Mouse (Mus musculus): ENCODE measurements around the gene Ctse. TPM values are rescaled to one million over a fixed set of nuclear protein-coding genes. Genes with fewer than 3 reads are reported as not detected.

Ctse gene
- total RNA-seq, 1 experiment from 2014 or later = 16.7 TPM

- peak; percentile 32 for ATAC-seq (replicated peaks; ENCODE audit: insufficient number of reproducible peaks, low FRiP score, low TSS enrichment, poor library complexity, severe bottlenecking)
These were observed 52.3 kb downstream of the Ctse start for GRCm38 (mm10) chr1:131690435-131690834.

- peak; percentile 76 for ATAC-seq (replicated peaks; ENCODE audit: insufficient number of reproducible peaks, low FRiP score, low TSS enrichment, poor library complexity, severe bottlenecking)
These were observed 53.2 kb downstream of the Ctse start for GRCm38 (mm10) chr1:131691356-131691755.

GRCm38 (mm10) chr1:131695308-131695707 lies 57.2 kb downstream of the Ctse start:
- no peak for ATAC-seq (replicated peaks; ENCODE audit: insufficient number of reproducible peaks, low FRiP score, low TSS enrichment, poor library complexity, severe bottlenecking)

GRCm38 (mm10) chr1:131696325-131696724 lies 58.2 kb downstream of the Ctse start:
- ATAC-seq (replicated peaks; ENCODE audit: insufficient number of reproducible peaks, low FRiP score, low TSS enrichment, poor library complexity, severe bottlenecking) = no peak

GRCm38 (mm10) chr1:131698770-131699169 lies 60.7 kb downstream of the Ctse start:
- no peak for ATAC-seq (replicated peaks; ENCODE audit: insufficient number of reproducible peaks, low FRiP score, low TSS enrichment, poor library complexity, severe bottlenecking)

GRCm38 (mm10) chr1:131699642-131700041 lies 61.5 kb downstream of the Ctse start:
- ATAC-seq (replicated peaks; ENCODE audit: insufficient number of reproducible peaks, low FRiP score, low TSS enrichment, poor library complexity, severe bottlenecking) = no peak

- ATAC-seq (replicated peaks; ENCODE audit: insufficient number of reproducible peaks, low FRiP score, low TSS enrichment, poor library complexity, severe bottlenecking) = peak; percentile 89
These were observed 62.3 kb downstream of the Ctse start for GRCm38 (mm10) chr1:131700447-131700846.

GRCm38 (mm10) chr1:131701391-131701790 lies 63.3 kb downstream of the Ctse start:
- ATAC-seq (replicated peaks; ENCODE audit: insufficient number of reproducible peaks, low FRiP score, low TSS enrichment, poor library complexity, severe bottlenecking) = no peak

GRCm38 (mm10) chr1:131702094-131702766 lies 64.1 kb downstream of the Ctse start:
- 0 out of 2 replicates have a peak, but pooled peaks have one; percentile 28 for ATAC-seq (replicated peaks; ENCODE audit: insufficient number of reproducible peaks, low FRiP score, low TSS enrichment, poor library complexity, severe bottlenecking)

GRCm38 (mm10) chr1:131703482-131703881 lies 65.4 kb downstream of the Ctse start:
- peak; percentile 58 for ATAC-seq (replicated peaks; ENCODE audit: insufficient number of reproducible peaks, low FRiP score, low TSS enrichment, poor library complexity, severe bottlenecking)

GRCm38 (mm10) chr1:131708338-131708737 lies 70.2 kb downstream of the Ctse start:
- 0 out of 2 replicates have a peak, but pooled peaks have one; percentile 45 for ATAC-seq (replicated peaks; ENCODE audit: insufficient number of reproducible peaks, low FRiP score, low TSS enrichment, poor library complexity, severe bottlenecking)

GRCm38 (mm10) chr1:131711518-131711917 lies 73.4 kb downstream of the Ctse start:
- ATAC-seq (replicated peaks; ENCODE audit: insufficient number of reproducible peaks, low FRiP score, low TSS enrichment, poor library complexity, severe bottlenecking) = no peak

GRCm38 (mm10) chr1:131712386-131712785 lies 74.3 kb downstream of the Ctse start:
- 0 out of 2 replicates have a peak, but pooled peaks have one; percentile 45 for ATAC-seq (replicated peaks; ENCODE audit: insufficient number of reproducible peaks, low FRiP score, low TSS enrichment, poor library complexity, severe bottlenecking)

GRCm38 (mm10) chr1:131714388-131715337 lies 76.6 kb downstream of the Ctse start:
- no peak for ATAC-seq (replicated peaks; ENCODE audit: insufficient number of reproducible peaks, low FRiP score, low TSS enrichment, poor library complexity, severe bottlenecking)

- ATAC-seq (replicated peaks; ENCODE audit: insufficient number of reproducible peaks, low FRiP score, low TSS enrichment, poor library complexity, severe bottlenecking) = no peak
These were observed 81.0 kb downstream of the Ctse start for GRCm38 (mm10) chr1:131718952-131719694.

GRCm38 (mm10) chr1:131721989-131722388 lies 83.9 kb downstream of the Ctse start:
- ATAC-seq (replicated peaks; ENCODE audit: insufficient number of reproducible peaks, low FRiP score, low TSS enrichment, poor library complexity, severe bottlenecking) = no peak

- no peak for ATAC-seq (replicated peaks; ENCODE audit: insufficient number of reproducible peaks, low FRiP score, low TSS enrichment, poor library complexity, severe bottlenecking)
These were observed 85.4 kb downstream of the Ctse start for GRCm38 (mm10) chr1:131723549-131723948.
